In the genomic region with DNA sequence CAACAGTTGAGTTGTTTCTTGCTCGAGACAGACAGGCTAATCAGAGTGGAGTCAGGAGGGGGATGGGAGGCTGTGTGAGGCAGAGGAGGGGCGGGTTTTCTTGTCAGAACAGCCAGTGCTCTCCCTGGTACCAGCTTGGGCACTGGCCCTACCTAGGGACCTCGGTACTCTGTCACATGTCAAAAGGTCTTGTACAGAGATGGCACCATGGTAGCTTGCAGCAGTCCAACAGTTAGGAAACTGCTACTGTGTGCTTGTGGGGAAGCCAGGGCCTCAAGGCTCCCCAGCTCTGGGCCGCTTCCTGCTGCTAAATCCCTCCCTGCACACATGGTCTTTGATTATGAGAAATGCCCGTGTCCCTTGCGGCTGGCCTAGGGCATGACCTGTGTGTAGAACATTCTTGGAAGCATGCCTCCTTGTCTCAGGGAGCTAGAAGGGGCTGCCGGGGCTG, we compare ENCODE assay signal across 11 mouse cellular contexts.
DNase-seq lines count a peak whose midpoint lies in the region; ATAC-seq lines count a peak whose summit lies in the region.
"Had no signal": no experiment of that assay in that cellular context is flagged by ENCODE, and none has a peak within 500 bp of the region (broad histone marks: within the 10 kb centered on the region; RNA-seq: fewer than 3 reads in every experiment).

No protein-coding gene starts in this region.

- H3K9ac ChIP-seq in heart, embryonic 13.5 days: peak overlapping the region; percentile 48
- H3K9ac ChIP-seq: liver, embryonic 13.5 days had no signal

- no peaks in the 10 kb centered on the region for H3K9me3 ChIP-seq in heart, embryonic 13.5 days
- H3K9me3 ChIP-seq: liver, embryonic 13.5 days had no signal

- no peaks in the 10 kb centered on the region for H3K27me3 ChIP-seq in heart, embryonic 13.5 days (replicated peaks)
- H3K27me3 ChIP-seq: liver, embryonic 13.5 days had no signal

- no peak overlapping the region for H3K4me2 ChIP-seq in heart, embryonic 13.5 days
- H3K4me2 ChIP-seq: liver, embryonic 13.5 days; midbrain, embryonic 11.5 days had no signal

- no peak overlapping the region for H3K4me3 ChIP-seq in heart, embryonic 13.5 days
- H3K4me3 ChIP-seq: liver, embryonic 13.5 days had no signal

- no peak for ATAC-seq in heart, embryonic 13.5 days (ENCODE audit: extremely low read depth, insufficient number of reproducible peaks, low FRiP score, low TSS enrichment)

- no peak for DNase-seq in heart, postnatal 36 days
- DNase-seq in Muller cell, postnatal 12 days (ENCODE audit: inconsistent ontology term): peak; percentile 46
- DNase-seq in embryo, embryonic 9.5 days (ENCODE audit: extremely low spot score): peak; percentile 31
- peak; percentile 67 for DNase-seq in kidney, postnatal 14 days
- no peak for DNase-seq in gastrocnemius, postnatal 36 days
- no peak for DNase-seq in left cerebral cortex, postnatal 4 days
- no peak for DNase-seq in gastrocnemius, postnatal 14 days
- DNase-seq: liver, embryonic 13.5 days; right cerebral cortex, postnatal 4 days had no signal

- H3K4me1 ChIP-seq in heart, embryonic 13.5 days: peaks cover 19% of the 10 kb centered on the region

- H3K36me3 ChIP-seq in heart, embryonic 13.5 days: peaks cover 87% of the 10 kb centered on the region
- H3K36me3 ChIP-seq: liver, embryonic 13.5 days had no signal

- H3K27ac ChIP-seq in heart, embryonic 13.5 days (replicated peaks): peak overlapping the region; percentile 66
- H3K27ac ChIP-seq: liver, embryonic 13.5 days had no signal

- WGBS in heart, embryonic 13.5 days: 19% methylated on average over 7 of the region's 7 CpGs

- intact Hi-C loops in heart, postnatal 36 days (cut with DNase I): no loop called here
- intact Hi-C loops in gastrocnemius, postnatal 36 days (cut with DNase I): no loop called here
- intact Hi-C loops in left cerebral cortex, postnatal 4 days (cut with DNase I): no loop called here
- intact Hi-C loops in gastrocnemius, postnatal 14 days (cut with DNase I; ENCODE audit: low total_unique reads): loop anchor here (5.0 kb wide), 1 partner anchor 472 kb away; no protein-coding TSS in a partner anchor

Comparison
In these comparisons a context has a peak if more than half of its experiments do, and no peak if none do; other contexts are left out.
1. DNase-seq: peak in Muller cell, postnatal 12 days (single experiment), embryo, embryonic 9.5 days (single experiment) and kidney, postnatal 14 days (single experiment); none in heart, postnatal 36 days (0 of 2), gastrocnemius, postnatal 36 days (0 of 2), left cerebral cortex, postnatal 4 days (single experiment) and gastrocnemius, postnatal 14 days (single experiment).